Mouse (Mus musculus) hindbrain, embryonic 11.5 days (tissue): ENCODE results near the gene Il5. TPM values are rescaled to one million over a fixed set of nuclear protein-coding genes. Genes with fewer than 3 reads are reported as not detected.

ENCODE experiments used
- ATAC-seq: fragments of 200-750 bp; cut with Nextera tagmentation; 2 replicates; pipeline ENCODE4 v1.8.0; 2017; ENCODE audit warnings: mild to moderate bottlenecking, moderate TSS enrichment, moderate library complexity; ENCODE audit not compliant: low FRiP score
- DNase-seq: peaks from one replicate; pipeline ENCODE4 v3.0.0-alpha.2; 2015; ENCODE audit warnings: low spot score
- H3K27ac ChIP-seq: fragments of 300-500 bp; sonication (generic); 2 replicates; pipeline ENCODE4 v1.5.1; 2014; ENCODE audit warnings: mild to moderate bottlenecking, low read depth, low read length
- H3K27me3 ChIP-seq: fragments of 300-500 bp; sonication (generic); 2 replicates; pipeline ENCODE4 v1.6.1; 2014; ENCODE audit warnings: mild to moderate bottlenecking, low read length, moderate library complexity, mixed read lengths; ENCODE audit not compliant: control insufficient read depth, insufficient read depth
- H3K36me3 ChIP-seq: fragments of 300-500 bp; sonication (generic); 2 replicates; pipeline ENCODE4 v1.6.1; 2014; ENCODE audit warnings: mild to moderate bottlenecking, low read length, moderate library complexity, mixed read lengths; ENCODE audit not compliant: control insufficient read depth, insufficient read depth
- H3K4me1 ChIP-seq: fragments of 300-500 bp; sonication (generic); replicated peaks from 2 replicates; pipeline ENCODE4 v1.6.1; 2014; ENCODE audit warnings: low read length, mixed read lengths; ENCODE audit not compliant: control insufficient read depth, insufficient read depth
- H3K4me2 ChIP-seq: fragments of 300-500 bp; sonication (generic); replicated peaks from 2 replicates; pipeline ENCODE4 v1.6.1; 2014; ENCODE audit warnings: mild to moderate bottlenecking, low read depth, low read length
- H3K4me3 ChIP-seq: fragments of 300-500 bp; sonication (generic); 2 replicates; pipeline ENCODE4 v1.5.1; 2014; ENCODE audit warnings: low read depth, low read length
- H3K9ac ChIP-seq: fragments of 300-500 bp; sonication (generic); 2 replicates; pipeline ENCODE4 v1.6.1; 2014; ENCODE audit warnings: low read depth, low read length
- H3K9me3 ChIP-seq: fragments of 300-500 bp; sonication (generic); 2 replicates; pipeline ENCODE4 v1.6.1; 2016; ENCODE audit warnings: low read length; ENCODE audit not compliant: control insufficient read depth
- WGBS: fragments of 180-500 bp; shearing (Covaris S2); extraction: QIAGEN DNeasy Blood & Tissue Kit; methylation state at CpG from one replicate; pipeline ENCODE4 v1.1.7; 2014; 5-methylcytosine and 5-hydroxymethylcytosine counted together
- polyA plus RNA-seq: library from polyadenylated mRNA; unstranded; fragments of >200 nt; fragmentation: Nextera tagmentation; extraction: Ambion mirVana; gene quantifications from 2 replicates; pipeline ENCODE4 v1.2.1, GENCODE M21; 2014

The Il5 gene
- polyA plus RNA-seq, 1 experiment from 2014 or later, result not detected

DNA sequence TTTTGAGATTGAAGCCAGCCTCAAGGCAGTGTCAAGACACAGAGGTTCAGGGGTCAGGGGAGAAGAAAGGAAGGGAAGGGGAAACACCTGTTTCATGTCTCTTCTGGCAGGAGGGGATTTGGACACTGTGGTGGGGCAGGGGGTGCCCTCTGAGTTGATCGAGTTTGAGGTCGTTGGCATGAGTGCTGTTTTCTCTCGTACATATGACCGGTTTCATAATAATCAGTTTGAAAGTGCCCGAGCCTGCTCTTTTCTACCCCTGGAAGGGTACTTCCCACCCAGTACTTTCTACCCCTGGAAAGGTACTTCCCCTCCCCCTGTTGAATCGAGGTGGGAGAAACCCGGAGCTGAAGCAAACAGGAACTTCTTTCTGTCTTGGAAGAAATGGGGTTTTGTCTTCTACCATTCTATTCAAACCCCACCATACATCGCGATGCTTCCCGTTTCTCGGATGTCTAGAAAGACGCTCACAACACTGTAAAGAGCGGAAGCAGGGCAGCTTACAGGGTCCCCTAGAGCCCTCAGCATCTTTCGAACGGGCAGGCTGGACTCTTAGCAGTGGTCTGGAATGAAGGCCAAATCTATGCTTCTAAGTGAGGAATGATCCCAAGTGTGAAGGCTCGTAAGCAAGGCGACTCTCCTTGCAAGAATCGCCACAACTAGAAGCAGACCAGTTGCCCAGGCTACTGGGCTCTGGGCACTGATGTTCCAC, 14.5 kb downstream of the Il5 start:
- Histone ChIP-seq H3K4me1 (no peaks in the 10 kb centered on the region), H3K4me3 (no peak overlapping the region), H3K27ac (no peak overlapping the region), H3K9me3 (no peaks in the 10 kb centered on the region), H3K9ac (no peak overlapping the region), H3K36me3 (no peaks in the 10 kb centered on the region), H3K27me3 (no peaks in the 10 kb centered on the region), H3K4me2 (no peak overlapping the region)
- DNase-seq (no peak), ATAC-seq (no peak)
- 78% methylated on average over 18 of the region's 18 CpGs for WGBS

DNA sequence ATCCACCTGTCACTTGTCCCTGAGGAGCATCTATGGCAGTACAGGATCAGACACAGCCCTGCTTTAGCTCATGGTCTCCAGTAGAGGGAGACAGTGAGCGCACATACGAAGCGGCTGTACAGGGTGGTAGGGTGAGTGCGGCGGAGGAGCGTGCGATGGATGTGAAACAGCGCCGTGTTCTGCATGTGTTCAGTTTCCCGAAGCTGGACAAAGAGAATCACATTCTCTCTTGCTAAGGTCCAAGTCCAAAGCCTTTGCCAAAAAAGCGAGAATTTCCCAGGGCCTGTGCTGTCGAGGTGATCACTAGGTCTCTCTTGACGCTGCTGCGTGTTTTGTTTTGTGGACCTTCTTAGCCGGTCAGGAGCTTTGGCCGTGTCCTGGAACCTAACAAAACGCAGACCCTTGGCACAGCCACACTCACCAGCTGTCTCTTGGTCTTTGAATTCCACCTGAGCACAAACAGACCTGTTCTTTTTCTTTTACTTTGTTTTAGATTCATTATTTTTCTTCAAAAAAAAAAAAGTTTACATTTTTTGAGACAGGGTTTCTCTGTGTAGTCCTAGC, 15.2 kb downstream of the Il5 start:
- 24% methylated on average over 17 of the region's 17 CpGs for WGBS
- Histone ChIP-seq H3K27me3 (no peaks in the 10 kb centered on the region), H3K27ac (no peak overlapping the region), H3K4me3 (no peak overlapping the region), H3K9ac (no peak overlapping the region), H3K4me1 (no peaks in the 10 kb centered on the region), H3K36me3 (no peaks in the 10 kb centered on the region), H3K9me3 (no peaks in the 10 kb centered on the region), H3K4me2 (peak overlapping the region; percentile 35; the same call in 1 of the 2 replicates)
- ATAC-seq, result peak; percentile 66
- DNase-seq, result peak; percentile 83

DNA sequence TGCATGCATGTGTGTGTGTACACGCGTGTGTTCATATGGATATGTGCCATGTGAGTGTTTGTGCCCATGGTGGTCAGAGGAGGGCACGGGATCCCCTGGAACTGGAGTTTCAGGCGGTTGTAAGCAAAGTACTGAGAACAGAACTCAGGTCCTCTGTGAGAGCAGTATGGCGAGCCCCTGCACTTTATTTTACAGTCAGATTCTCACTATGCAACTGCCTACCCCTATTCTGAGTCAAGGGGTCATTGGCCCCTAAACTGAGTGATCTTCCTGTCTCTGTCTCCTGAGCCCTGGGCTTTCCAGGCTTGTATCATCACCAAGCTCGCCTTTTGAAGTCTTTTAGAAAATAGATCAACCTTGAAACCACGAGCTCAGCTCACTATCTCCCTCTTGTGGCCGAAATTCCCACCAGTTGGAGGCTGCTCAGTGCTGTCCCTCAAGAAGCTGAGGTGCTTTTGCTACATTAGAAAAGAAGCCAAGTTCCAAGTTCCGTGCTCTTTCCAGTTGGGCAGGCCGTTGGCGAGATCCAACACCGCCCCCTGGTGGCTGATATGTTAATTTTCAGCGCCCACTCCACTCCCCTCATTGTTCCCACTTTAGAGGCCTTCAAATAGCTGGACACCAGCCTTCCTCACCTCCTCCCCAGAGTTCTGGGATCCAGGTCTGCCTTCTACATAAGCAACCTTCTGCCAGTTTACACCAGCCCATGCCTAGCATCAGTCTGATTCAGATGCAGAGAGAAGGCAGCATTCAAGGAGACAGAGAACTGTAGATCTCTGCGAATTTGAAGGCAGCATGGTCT, 16.4 kb downstream of the Il5 start:
- WGBS, result 49% methylated on average over 14 of the region's 14 CpGs
- Histone ChIP-seq H3K4me3 (no peak overlapping the region), H3K27me3 (no peaks in the 10 kb centered on the region), H3K36me3 (no peaks in the 10 kb centered on the region), H3K9me3 (no peaks in the 10 kb centered on the region), H3K9ac (no peak overlapping the region), H3K4me1 (no peaks in the 10 kb centered on the region), H3K27ac (no peak overlapping the region), H3K4me2 (no peak overlapping the region)
- DNase-seq (peak; percentile 84), ATAC-seq (no peak)

DNA sequence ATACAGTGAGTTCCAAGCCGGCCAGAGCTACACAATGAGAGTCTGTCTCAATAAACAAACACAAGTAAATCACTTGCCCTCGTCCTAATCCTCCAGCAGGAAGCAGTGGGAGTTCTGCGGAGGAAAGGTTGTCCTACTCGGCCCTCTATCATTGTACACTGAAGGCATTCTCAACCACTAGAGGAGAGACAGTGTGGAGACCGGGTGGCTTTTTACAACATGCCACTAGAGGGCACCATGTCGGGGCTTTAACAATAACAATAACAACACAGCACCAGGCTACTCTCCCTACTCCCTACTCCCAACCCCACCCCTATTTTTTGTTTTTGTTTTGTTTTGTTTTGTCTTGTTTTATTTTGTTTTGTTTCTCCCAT, 17.0 kb downstream of the Il5 start:
- DNase-seq (peak; percentile 57), ATAC-seq (no peak)
- Histone ChIP-seq H3K9me3 (no peaks in the 10 kb centered on the region), H3K4me1 (no peaks in the 10 kb centered on the region), H3K36me3 (no peaks in the 10 kb centered on the region), H3K9ac (no peak overlapping the region), H3K4me2 (no peak overlapping the region), H3K27ac (no peak overlapping the region), H3K4me3 (no peak overlapping the region), H3K27me3 (no peaks in the 10 kb centered on the region)
- WGBS, result 56% methylated on average over 6 of the region's 6 CpGs

DNA sequence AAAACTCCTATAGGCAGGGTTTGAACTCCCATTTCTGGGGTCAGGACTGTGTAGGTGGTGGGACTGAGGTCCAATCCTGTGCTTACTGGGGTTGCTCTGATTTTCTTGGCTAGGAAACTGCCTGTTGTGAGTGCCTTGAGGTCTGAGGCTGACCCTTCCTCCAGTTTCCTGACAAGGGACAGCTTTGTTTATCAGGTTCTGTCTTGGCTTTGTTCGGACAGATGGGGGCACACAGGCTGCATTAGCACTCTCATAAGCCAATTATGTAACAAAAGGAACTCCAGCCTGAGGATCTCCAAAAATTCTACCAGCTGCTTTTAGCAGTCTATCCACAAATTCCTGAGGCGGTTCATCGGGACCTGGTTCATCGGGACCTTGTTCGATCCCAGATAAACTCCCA, 21.8 kb downstream of the Il5 start:
- Histone ChIP-seq H3K9ac (no peak overlapping the region), H3K27me3 (no peaks in the 10 kb centered on the region), H3K4me2 (no peak overlapping the region), H3K9me3 (no peaks in the 10 kb centered on the region), H3K36me3 (no peaks in the 10 kb centered on the region), H3K27ac (no peak overlapping the region), H3K4me1 (no peaks in the 10 kb centered on the region), H3K4me3 (no peak overlapping the region)
- WGBS, result 23% methylated on average over 5 of the region's 5 CpGs
- no peak for DNase-seq
- ATAC-seq, result no peak

DNA sequence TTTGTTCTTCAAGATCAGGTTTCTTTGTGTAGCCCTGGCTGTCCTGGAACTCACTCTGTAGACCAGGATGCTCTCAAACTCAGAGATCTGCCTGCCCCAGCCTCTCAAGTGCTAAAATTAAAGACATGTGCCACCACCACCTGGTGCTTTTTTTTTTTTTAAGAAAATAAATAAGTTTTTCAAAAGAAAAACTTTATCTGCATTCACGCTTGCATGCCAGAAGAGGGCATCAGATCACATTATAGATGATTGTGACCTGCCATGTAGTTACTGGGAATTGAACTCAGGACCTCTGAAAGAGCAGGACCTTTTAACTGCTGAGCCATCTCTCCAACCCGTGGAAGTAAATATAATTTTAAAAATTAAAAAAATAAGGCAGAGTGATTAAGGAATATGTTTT, 24.7 kb downstream of the Il5 start:
- no peak for ATAC-seq

DNA sequence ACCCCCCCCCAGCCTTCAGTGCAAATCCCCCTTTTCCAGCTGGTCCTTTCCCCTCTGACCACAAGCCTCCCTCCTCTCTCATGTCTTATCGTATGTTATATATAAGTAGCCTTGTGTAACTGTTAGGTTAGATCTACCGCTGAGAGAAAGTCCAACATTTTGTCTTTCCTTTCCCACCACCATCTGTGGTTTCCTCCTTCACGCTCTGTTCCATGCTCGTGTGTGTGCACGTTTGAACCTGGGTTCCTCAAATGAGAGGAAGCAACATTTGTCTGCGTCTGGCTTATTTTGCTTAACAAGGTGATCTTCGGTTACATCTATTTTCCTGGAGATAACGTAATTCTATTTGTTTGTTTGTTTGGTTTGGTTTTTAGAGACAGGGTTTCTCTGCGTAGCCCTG, 27.4 kb downstream of the Il5 start:
- Histone ChIP-seq H3K9me3 (no peaks in the 10 kb centered on the region), H3K9ac (no peak overlapping the region), H3K4me2 (no peak overlapping the region), H3K27me3 (no peaks in the 10 kb centered on the region), H3K36me3 (no peaks in the 10 kb centered on the region), H3K4me3 (no peak overlapping the region), H3K4me1 (no peaks in the 10 kb centered on the region), H3K27ac (no peak overlapping the region)
- ATAC-seq (no peak), DNase-seq (no peak)
- 92% methylated on average over 9 of the region's 9 CpGs for WGBS

More for the DNA sequence above, 24.7 kb downstream of the Il5 start:
- H3K9ac ChIP-seq, result no peak overlapping the region
- H3K4me1 ChIP-seq, result no peaks in the 10 kb centered on the region
- H3K36me3 ChIP-seq, result no peaks in the 10 kb centered on the region
- no peak for DNase-seq
- no peaks in the 10 kb centered on the region for H3K9me3 ChIP-seq
- no peak overlapping the region for H3K4me2 ChIP-seq
- H3K4me3 ChIP-seq, result no peak overlapping the region
- H3K27me3 ChIP-seq, result no peaks in the 10 kb centered on the region
- 95% methylated on average over 2 of the region's 2 CpGs for WGBS
- H3K27ac ChIP-seq, result no peak overlapping the region

DNA sequence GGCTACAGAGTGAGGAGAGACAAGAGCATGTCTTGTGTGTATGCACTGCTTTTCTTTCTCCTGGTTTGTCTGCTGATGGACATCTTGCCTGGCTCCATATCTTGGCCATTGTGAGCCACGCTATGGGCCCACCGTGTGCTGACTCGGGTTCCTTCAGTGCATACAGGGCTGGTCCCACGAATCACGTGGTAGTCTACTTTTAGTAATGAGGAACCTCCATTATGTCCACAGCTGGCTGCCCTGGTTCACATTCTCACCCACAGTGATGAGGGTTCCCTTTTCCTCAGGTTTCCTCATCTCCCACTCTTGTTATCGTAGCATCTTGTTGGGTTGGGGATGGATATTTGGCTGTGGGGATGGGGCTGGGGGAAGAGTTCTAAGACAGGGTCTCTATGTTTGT, 28.0 kb downstream of the Il5 start:
- 91% methylated on average over 6 of the region's 6 CpGs for WGBS
- Histone ChIP-seq H3K9me3 (no peaks in the 10 kb centered on the region), H3K4me3 (no peak overlapping the region), H3K9ac (no peak overlapping the region), H3K4me2 (no peak overlapping the region), H3K27me3 (no peaks in the 10 kb centered on the region), H3K36me3 (no peaks in the 10 kb centered on the region), H3K4me1 (no peaks in the 10 kb centered on the region), H3K27ac (no peak overlapping the region)
- no peak for DNase-seq
- no peak for ATAC-seq
